Mouse (Mus musculus) kidney, postnatal 10 days (tissue): ENCODE data around the gene Cela2a.

ENCODE experiments used
- DNase-seq: peaks from one replicate; pipeline ENCODE4 v3.0.0; 2021; ENCODE audit warnings: mixed read lengths

Cela2a gene

DNA sequence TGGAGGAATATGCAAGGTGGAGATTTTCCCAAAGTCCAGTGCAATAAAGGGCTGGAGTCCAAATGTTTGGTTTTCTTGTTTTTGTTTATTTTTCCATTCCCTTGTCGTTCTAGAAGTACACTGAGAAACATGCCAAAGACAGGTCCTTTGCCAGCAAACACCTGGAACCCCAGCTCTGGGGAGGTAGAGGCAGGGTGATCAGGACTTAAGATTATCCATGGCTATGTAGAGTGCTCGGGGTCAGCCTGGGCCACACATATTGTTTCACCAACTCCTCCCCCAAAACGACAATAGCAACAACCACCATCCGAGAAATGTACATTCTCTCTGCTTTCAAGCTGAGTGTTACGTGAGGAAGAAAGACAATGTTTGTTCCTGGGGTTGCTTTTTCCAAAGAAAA is at the start of gene Cela2a:
Gene Cela2a, minus strand, starts transcription at position 101 of the 400 bp plus-strand sequence.
- no peak for DNase-seq

DNA sequence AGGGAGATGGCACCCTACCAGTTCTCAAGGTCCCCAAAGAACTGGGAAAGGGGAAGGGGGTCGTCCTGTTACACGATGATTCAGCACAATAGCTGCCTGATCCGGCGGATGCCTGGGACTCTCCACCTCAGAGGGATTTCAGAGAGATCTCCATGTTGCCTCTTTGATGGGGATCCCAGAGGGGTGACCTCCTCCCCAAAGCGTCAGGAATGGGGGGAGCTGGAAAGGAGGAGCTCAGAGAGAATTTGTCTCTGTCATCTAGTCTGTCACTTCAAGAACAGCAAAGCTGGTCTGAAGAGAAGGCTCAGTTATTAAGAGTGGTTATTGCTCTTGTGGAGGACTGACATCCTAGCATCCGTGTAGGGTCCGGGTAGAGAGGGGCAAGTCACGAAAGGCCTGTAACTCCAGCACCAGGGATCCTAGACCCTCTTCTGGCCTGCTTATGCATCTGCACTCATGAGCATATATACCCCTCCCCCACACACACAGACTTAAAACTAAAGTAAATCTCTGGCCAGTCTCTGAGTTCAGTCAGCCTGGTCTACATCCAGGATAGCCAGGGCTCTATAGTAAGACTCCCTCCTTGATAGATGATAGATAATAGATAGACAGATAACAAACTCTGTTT is 49.6 kb upstream of the Cela2a start:
- DNase-seq, result no peak

DNA sequence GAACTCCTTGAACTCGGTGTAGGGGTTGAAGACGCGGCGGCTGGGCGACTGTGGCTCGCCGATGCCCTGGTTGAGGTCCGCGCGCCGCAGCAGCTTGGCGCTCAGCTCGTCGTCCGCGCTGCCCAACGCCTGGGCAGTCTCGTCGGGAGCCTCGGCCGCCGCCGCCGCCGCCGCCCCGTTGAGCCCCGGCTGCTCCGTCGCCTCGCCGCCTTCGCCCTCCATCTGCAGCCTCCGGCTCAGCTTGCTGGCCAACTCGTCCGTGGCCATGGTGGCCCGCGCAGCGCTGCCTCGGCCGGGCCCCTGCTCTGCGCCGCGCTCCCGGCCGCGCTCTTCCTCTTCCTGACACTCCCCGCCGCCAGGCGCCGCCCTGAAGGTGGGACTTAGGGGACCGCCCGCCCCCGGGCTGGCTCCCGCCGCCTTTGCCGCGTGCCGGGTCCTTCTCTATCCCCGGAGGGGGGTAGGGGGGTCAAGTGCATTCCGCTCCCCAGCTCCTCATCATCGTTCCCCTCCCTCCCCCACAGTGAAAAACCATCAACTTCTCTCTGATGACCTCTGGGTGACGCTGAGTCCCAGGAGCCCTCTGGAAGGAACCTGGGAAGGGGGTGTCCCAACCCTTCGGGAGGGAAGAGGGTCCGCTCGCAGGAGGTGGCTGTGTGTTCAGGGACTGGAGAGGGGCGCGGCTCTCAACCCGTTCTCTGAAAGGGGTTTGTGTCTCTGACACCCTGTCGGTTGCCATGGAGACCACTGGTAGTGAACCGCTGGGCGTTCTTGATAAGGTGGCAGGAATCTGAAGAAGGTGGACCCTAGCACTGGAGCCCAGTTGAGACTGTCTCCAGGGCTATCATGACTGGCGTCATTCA is 48.9 kb upstream of the Cela2a start, which contains the start of gene Efhd2:
Gene Efhd2, minus strand, starts transcription at position 320 of the 860 bp plus-strand sequence.
- peak; percentile 90 for DNase-seq

DNA sequence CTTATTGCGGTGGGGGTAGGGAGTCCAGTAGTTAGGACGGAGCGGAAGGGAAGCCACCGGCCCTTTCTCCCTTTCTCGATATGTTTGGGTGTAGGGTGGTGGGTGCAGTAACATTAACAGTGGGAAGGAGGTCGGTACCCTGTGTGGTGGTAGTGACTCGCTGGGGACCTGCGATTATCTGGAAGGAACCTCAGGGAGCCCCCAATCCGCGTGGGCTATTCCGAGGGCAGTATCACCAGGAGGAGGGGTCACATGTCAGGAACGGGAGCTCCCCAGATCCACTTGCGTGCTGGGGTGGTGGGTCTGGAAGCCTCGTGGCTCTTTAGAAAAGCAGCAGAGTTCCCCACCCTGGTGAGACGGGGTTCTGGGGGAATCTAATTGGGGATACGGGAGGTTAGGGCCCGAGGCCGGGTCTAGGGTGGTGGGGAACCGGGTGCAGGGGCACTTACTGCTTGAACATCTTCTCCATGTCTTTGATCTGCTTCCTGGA is 48.2 kb upstream of the Cela2a start:
- no peak for DNase-seq

DNA sequence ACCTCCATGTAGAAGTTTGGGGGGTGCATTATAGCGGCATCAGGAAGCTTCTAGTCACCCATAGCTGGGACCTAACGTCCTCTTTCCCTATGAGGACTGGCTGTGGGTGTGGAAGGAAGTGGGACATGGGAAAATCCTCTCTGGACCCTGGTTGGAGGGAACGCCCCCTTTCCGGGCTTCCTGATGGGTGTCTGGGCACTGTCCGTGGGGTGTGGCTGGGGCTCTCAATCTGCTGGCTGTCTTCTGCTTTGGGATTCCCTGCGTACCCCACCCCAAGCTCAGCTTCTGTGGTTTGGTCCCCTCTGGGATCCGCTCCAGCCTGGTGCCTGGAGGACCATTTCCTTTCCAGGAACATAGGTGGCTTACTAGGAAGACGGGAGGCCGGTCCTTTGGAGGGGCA is 47.0 kb upstream of the Cela2a start:
- peak; percentile 44 for DNase-seq

DNA sequence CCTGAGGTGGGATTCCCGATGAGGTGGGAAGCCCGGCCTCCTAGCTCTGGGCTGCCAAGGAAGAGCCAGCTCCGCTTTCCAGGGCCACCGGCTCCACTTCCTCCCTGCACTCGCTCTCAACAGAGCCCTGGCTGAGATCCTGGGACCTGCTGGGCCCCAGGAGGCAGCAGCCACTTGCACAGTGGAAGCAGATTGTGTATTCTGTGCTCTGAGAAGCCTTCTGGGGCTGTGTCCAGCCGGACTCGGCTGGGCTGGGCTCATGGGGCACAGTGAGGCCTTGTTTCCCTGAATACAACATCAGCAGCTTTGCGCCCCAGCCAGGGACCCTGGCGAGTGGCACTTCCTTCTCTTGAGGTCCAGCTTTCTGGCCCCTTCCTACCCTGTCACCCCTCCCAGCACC is 45.9 kb upstream of the Cela2a start:
- DNase-seq, result peak; percentile 38

DNA sequence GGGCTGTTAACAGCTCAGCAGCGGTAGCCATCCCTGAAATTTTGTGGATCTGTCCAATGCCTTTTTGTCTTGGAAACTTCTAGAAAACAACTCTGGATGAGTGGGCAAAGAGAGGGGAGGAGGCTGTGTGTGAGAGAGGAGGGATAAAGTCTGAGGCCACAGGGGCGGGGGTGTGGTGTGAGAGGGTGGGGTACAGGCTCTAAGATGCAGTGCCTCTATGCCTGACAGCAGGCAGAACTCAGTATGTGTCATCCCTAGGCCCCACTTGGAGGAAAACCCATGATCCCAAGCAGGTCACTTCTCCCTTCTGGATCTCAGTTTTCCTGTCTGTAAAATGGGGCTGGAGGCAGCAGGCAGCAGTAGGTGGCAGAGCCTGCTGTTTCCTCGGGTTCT is 45.4 kb upstream of the Cela2a start:
- DNase-seq, result no peak

DNA sequence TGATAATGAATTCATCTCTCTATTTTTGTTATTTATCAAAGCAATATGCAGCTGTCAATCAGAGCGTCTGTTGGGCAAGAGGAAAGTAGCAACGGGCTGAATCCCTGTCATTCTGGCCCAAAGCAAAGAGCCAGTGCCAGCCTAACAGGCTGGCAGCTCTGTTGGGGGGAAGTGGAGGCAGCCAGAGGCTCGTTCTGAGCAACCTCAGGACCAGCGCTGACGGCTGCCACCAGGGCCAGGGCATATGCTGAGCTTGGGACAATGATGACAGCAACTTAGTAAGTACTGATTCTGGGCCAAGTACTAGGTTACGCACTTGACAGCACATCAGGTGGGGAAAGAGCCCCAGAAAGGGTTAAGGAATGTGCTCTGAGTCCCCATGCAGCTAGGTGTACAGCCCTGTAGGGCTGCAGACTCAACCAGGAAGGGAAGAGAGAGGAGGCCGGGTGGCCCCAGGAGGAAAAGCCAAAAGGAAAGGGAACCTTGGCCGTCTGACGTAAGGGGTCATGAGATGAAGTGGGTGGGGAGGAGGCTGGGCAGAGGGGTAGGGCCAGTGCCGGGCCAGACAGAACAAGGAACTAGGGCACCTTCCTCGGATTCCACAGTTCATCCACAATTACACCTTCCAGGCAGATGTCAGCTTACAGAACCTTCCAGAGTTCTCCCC is 44.8 kb upstream of the Cela2a start:
- DNase-seq, result peak; percentile 63

DNA sequence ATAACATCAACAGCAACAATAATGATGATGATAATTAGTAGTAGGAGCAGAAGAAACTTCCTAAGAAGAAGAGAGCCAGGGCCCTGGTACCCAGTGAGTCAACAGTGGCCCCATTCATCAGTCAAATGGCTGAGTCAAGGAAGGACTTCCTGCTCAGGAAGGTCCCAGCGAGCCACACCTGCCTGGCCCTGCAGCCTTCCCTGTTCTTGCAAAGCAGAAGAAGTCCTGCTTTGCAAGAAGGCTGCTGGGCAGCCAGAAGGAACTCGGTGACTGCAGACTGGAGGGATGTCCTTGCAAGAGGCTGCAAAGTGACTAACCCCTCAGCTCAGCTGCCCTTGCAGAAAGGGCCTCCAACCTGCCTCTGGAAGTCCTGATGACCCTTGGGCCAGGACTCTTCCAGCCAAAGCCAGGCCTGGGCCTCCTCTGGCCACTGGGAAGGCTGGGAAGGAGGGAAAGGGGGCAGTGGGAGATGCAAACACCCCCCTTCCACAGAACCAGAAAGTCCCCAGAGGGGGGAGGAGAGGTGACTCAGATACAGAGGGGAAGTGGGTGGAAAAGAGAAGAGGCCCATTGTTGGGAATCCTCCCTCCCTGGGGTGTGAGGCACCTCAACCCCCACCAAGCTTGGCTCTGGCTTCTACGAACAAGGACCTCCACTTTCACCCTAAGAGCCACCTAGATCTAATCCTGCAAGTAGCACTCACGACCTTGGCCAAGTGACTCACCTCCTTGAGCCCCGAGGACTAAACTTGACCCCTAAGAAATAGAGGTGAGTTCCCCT is 43.7 kb upstream of the Cela2a start:
- DNase-seq, result no peak

DNA sequence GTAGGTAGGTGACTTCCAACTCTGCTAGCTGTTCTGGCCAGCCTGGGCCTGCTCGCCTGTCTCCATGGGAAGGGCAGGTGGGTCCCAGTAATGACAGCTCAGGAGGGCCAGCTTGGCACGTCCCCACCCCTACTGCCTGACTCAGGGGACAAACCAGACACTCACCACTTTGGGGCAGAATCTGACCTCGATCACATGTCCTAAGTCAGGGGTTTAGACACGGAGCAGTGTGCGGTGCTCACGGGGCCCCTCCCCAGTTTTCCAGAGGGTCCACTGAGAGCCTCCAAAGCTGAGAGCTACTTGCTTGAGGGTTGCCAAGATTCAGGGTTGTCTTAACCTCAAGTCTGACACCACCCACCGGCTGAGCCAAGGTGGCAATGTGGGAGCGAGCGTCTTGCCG is 42.1 kb upstream of the Cela2a start:
- no peak for DNase-seq

DNA sequence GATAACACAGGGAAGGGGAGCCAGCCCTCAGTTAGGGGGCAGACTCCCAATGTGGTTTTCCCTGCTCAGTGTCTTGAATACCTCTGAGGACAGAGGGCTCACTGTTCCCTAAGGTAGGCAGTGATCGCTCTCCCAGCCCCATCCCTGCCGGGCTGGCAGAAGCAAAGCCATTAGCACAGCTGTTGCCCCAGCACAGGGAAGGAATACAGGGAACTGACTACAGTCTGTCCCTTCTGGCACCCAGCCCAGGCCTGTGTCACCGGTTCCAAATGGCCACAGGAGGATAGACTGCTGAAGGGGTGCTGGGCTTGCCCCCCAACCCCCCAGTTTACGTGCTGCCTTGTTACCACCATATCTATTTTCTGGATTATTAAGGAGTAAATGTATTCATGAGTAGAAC is 41.5 kb upstream of the Cela2a start:
- peak; percentile 84 for DNase-seq

DNA sequence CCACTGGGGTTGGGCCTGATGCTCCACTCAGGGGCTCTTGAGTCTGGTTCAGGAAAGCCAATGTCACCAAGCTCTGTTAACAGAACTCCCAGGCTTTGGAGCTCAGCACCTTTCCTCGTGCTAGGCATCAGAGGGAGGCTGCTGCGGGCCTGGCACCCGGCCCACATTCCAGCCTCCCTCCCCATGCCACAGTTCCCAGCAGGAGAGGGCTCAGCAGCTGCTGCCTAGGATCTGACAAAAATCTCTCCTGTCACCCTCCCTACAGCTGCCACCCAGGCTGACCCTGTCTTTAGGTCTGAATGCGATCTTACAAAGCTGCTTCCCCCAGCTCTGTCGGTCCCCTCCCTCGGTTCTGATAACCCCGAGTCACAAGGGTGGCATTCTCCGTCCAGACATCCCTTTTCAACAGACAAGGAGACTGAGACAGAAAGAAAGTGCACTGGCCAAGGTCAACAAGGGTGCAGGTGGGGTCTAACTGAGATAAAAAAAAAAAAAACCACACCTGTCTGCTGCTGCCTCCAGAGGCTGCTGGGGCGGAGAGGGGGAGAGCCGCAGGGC is 41.1 kb upstream of the Cela2a start:
- peak; percentile 72 for DNase-seq

DNA sequence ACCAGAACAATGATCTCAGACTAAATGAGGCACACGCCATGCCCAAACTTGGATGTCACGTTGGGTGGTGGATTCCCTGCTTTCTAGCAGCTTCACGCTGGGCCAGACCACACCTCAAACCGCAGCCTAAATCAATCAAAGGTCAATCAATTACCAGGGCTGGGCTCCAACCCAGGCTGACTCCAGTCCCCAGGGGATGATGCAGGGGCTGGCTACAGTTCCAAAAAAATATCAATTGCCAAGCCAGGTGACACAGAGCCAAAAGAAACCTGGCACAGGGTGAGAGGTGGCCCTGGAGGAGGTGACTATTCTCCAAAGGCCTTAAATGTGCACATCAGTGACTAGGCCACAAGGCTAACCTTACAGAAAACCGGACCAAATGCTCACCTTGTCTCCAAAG is 39.6 kb upstream of the Cela2a start:
- no peak for DNase-seq

DNA sequence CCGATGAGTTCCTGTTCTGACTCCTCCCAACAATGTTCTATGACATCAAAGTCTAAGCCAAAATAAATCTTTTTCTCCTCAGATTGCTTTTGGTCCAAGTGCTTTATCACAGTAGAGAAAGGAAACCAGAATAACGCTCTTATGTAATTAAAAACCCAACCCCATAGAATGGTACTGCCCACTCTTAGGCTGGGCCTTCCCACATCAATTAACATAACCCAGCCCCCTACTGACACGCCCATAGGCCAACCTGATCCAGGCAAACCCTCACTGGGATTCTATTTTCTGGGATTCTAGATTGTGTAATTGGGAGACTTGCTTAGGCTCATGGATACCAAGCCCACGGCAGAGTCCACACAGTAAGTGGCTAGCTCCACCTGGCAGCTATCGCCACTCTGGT is 39.0 kb upstream of the Cela2a start:
- DNase-seq, result no peak

DNA sequence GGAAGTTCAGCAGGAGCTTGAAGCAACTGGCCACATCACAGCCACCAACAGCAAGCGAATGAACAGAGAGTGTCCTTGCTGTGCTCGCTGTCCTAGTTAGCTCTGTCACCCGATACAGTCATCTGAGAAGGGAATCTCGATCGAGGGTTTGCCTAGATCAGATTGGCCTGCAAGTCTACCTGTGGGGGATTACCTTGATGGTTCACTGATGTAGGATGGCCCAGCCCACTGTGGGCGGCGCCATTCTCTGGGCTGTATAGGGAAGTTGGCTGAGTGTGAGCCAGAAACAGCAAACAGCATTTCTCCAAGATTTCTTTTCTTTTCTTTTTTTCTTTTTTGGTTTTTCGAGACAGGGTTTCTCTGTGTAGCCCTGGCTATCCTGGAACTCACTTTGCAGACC is 38.5 kb upstream of the Cela2a start:
- no peak for DNase-seq

DNA sequence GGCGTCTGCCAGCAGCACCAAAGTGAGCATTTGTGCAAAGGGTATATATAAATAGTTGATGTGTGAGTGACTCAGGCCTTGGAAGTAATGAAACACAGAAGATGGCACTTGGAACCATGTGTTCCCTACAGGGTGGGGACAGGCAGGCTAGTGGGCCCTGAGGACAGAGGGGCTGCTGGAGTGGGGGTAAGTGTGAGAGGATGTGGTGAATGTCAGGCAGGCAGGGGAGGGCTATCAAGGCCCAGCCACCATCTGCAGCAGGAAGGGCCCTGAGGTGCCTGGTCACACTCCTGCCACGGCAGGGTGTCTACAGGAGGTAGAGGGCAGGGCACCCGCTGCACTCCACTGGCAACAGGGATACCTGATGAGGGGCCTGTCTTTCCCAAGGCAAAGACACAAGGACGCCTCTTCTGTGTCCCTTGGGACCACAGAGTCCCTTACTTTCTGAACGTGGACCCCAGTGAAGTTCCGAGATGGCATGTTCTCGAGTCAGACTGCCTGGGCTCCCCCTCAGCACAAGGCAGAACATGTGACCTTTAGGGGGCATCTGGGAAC is 37.8 kb upstream of the Cela2a start:
- DNase-seq, result no peak

DNA sequence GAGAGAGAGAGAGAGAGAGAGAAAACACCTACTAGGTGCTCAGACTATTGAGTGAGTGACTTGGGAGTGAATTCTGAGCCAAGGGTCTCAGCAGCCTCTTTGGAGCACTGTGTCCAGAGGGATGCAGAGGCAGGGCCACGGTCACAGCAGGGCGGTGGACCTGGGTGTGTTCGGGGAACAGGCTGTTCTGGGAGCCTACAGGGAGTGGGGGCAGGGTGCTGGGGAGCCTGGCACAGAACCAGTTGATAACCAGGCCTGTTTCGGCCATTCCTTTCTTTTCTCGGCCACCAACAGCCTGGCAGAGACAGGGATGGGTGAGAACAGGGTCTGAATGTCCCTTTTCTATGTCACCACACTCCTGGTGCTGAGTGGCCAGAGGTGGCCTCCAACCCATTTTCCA is 36.9 kb upstream of the Cela2a start:
- peak; percentile 11 for DNase-seq

DNA sequence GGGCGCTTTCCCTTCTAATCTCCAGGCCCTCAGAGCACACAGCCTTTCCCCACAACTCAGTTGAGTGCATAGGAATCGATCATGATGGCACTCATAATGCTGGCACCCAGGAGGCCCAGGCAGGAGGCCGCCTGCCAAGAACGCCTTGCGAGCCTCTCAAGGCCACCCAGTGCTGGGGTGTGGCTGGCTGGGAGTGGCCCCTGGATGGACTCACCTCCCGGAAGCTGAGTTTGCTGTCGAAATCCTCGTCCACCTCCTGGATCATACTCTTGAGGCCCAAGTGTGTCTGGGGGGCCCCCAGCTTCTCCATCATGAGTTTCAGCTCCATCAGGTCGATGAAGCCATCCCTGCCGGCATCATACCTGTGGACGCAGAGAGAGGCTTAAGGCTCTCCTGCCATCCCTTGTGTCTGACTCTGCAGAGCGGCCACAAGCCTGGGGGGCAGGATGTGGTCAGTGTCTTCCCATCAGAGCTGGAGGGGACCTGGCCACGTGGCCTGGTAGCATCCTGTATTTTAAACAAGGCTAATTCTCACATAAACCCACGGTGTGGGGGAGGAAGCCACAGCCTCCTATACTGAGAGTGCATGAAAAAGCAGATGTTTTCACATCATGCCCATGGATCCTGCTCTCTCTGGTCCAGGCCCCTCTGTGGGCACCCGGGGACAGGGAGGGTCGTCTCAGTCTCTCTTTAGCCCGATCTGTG is 35.8 kb upstream of the Cela2a start:
- DNase-seq, result no peak

DNA sequence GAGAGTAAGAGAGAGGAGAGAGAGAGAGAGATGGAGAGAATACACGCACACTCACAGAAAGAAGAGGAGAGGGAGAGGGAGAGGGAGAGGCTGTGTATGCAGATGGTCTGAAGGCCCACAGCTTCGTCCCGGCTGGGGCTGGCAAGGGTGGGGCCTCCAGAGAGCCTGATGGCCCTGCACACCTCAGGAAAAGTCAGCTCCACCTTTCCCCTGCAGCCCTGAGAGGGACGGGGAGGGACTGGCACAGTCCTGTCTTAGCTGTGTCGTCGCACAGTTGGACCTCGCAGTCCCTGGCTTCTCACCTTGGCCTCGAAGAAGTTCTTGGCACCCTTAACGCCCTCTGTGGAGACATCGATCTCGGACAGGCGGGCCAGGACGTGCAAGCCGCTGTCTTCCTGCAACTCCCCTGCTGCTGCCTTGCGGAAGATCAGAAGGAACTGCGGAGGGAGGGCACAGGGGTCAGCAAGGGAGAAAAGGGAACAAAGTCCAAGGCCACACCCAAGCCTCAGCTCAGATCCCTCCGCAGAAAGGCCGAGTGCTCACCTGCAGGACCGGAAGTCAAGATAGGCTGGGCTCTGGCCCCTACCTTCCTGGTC is 34.4 kb upstream of the Cela2a start:
- peak; percentile 18 for DNase-seq

DNA sequence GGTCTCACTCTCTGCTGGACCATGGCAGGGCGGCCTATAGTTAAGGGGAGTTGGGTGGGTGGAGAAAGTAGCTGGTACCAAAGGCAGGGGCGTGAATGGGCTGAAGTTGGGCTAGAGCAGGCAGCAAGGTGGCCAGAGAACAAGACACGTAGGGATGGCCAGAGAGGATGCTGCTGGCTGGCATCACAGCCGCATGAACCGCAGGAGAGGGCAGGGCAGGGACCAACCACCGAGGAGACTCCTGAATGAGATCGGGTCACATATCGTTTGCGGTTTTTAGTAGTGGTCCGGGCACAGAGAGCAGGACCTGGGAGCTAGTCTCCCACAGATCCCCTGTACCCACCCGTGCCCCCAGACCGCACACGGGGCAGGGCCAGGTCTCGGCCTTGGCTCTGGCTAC is 33.4 kb upstream of the Cela2a start:
- no peak for DNase-seq

DNA sequence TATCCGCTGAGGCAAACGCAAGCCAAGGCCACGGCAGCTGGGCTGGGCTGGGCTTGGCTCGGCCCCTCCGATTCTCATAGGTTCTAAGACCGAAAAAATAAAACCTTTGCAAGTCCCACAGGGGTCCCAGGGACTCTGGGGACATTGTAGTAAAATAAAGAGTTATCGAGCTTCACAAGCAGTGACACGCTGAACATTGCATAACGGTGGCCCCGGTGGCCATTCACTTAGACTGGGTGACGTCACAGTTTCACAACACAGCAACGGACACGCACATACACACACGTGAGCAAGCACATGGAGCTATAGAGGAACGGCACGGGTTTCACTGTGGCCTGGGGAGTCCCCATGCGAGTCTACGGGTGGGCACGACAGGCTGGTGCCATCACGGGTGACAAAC is 32.5 kb upstream of the Cela2a start:
- DNase-seq, result peak; percentile 68
